Mouse (Mus musculus) embryonic stem cell, embryonic (primary cell): ENCODE results near the gene Myb.

ENCODE experiments used
- CTCF ChIA-PET, 4 experiments: fragments of 300-600 bp in 2 of 4; fragments of 350-600 bp in 2 of 4; sonication (Branson Sonifier 250); formaldehyde crosslinking; loops; one replicate each; lab custom pipeline; 2022; ENCODE audit warnings: inconsistent platforms in 2 of 4; lab: Charles Lee
- POLR2A ChIA-PET, 4 experiments: fragments of 300-600 bp in 2 of 4; fragments of 350-600 bp in 2 of 4; sonication (Branson Sonifier 250); formaldehyde crosslinking; loops; one replicate each; lab custom pipeline; 2022; ENCODE audit warnings: antibody characterized with exemption in 4 of 4, inconsistent platforms in 1 of 4; lab: Charles Lee

Myb gene

GRCm38 (mm10) chr10:21077151-21077719 is 83.5 kb downstream of the Myb start:
- ChIA-PET CTCF (interaction anchor here in 1 of 4 experiments (1.4 kb wide), 1 partner anchor 111 kb away, joined by 5 read pairs; no protein-coding TSS in a partner anchor), POLR2A (interaction anchor here in 3 of 4 experiments (0.5 to 1.7 kb wide), 6 partner anchors 24 to 241 kb away, joined by 3 to 6 read pairs (median 4); partner anchors contain the start of gene Hbs1l (in 1 of the 3))

- CTCF ChIA-PET = interaction anchor here in 1 of 4 experiments (1.4 kb wide), 1 partner anchor 112 kb away, joined by 5 read pairs; no protein-coding TSS in a partner anchor
- POLR2A ChIA-PET = interaction anchor here in 3 of 4 experiments (0.5 to 1.7 kb wide), 6 partner anchors 25 to 242 kb away, joined by 3 to 6 read pairs (median 4); partner anchors contain the start of gene Hbs1l (in 1 of the 3)
Observed at GRCm38 (mm10) chr10:21076731-21077130, 84.1 kb downstream of the Myb start.

- ChIA-PET CTCF (no interaction called here), POLR2A (interaction anchor here in 1 of 4 experiments (0.9 to 3.5 kb wide), 3 partner anchors 16 to 220 kb away, joined by 3 to 18 read pairs (median 5); partner anchors contain the start of gene Hbs1l)
Observed at GRCm38 (mm10) chr10:21076137-21076536, 84.6 kb downstream of the Myb start.
